Mouse (Mus musculus): Measurements from ENCODE around the gene Nqo1. TPM values are rescaled to one million over a fixed set of nuclear protein-coding genes. Genes with fewer than 3 reads are reported as not detected.

The Nqo1 gene
- polyA plus RNA-seq, 1 experiment from 2014 or later, result 7.7 TPM

DNA sequence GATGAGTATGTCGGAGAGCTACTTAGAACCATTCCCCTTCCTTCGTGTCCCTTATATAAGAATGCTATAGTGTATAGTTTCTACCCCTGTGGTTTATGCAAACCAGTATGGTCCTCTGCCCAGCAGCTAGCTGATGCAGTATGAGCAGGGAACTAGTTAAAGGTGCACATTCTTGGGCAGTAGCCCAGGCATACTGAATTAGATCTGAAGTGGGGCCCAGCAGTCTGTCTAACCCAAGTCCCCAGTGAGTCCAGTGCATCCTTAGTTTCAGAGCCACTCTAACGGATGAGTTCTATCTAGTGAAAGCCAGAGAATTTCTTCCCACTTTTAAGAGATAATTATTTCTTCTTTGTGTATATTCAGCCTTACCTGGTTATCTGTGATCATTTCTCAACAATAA is 25.7 kb downstream of the Nqo1 start:
- 96% methylated on average over 3 of the region's 3 CpGs for WGBS
- Histone ChIP-seq H3K4me3 (no peak overlapping the region), H3K4me1 (no peaks in the 10 kb centered on the region), H3K9me3 (no peaks in the 10 kb centered on the region), H3K36me3 (replicated peaks) (peaks cover 25% of the 10 kb centered on the region), H3K27me3 (ENCODE audit: poor library complexity, severe bottlenecking) (no peaks in the 10 kb centered on the region), H3K27ac (no peak overlapping the region)
- DNase-seq (ENCODE audit: extremely low spot score, low spot score), result no peak

DNA sequence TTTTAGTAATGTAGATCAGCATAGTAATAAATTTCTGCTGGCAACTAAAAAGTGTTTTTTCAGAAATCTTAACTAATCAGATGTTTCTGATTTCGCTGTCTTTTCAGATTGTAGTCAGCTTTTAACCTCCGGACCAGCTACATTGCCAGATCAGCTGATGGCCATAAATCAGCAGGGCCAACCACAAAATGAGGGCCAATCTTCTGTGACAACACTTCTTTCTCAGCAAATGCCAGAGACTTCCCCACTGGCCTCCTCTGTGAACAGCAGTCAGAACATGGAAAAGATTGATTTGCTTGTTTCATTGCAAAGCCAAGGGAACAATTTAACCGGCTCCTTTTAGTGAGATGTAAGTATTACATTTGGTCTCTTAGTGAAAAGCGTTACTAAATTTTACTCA is 32.7 kb downstream of the Nqo1 start:
- Histone ChIP-seq H3K4me3 (no peak overlapping the region), H3K27me3 (ENCODE audit: poor library complexity, severe bottlenecking) (no peaks in the 10 kb centered on the region), H3K9me3 (no peaks in the 10 kb centered on the region), H3K27ac (no peak overlapping the region), H3K36me3 (replicated peaks) (peaks cover 68% of the 10 kb centered on the region), H3K4me1 (no peaks in the 10 kb centered on the region)
- 95% methylated on average over 4 of the region's 4 CpGs for WGBS
- DNase-seq (ENCODE audit: extremely low spot score, low spot score), result no peak

Other genes with a start within 250 kb of the Nqo1 start
- gene Nfat5, start 109.7 kb downstream of the Nqo1 start, polyA plus RNA-seq (2016; fragmentation: Nextera tagmentation; extraction: Ambion mirVana), result 7.6 and 7.8 TPM in 2 replicates
- gene Nob1, start 21.8 kb upstream of the Nqo1 start, polyA plus RNA-seq (2016; fragmentation: Nextera tagmentation; extraction: Ambion mirVana), result 99.5 TPM in 2 replicates
- gene Wwp2, start 33.2 kb upstream of the Nqo1 start, polyA plus RNA-seq (2016; fragmentation: Nextera tagmentation; extraction: Ambion mirVana), result 56.8 and 57.9 TPM in 2 replicates
- 344 and 357 TPM in 2 replicates for gene Psmd7, start 185.3 kb upstream of the Nqo1 start, polyA plus RNA-seq (2016; fragmentation: Nextera tagmentation; extraction: Ambion mirVana)